Mouse (Mus musculus) adrenal gland, postnatal 14 days (tissue): ENCODE measurements around the gene Rasgef1b. TPM values are rescaled to one million over a fixed set of nuclear protein-coding genes. Genes with fewer than 3 reads are reported as not detected.

Experiments
- DNase-seq: peaks from one replicate; pipeline ENCODE4 v3.0.0; 2021; ENCODE audit warnings: mixed read lengths
- total RNA-seq: library from RNA; stranded (reverse); gene quantifications from 2 replicates; pipeline ENCODE4 v1.2.3, GENCODE M21; 2021

Rasgef1b gene
- total RNA-seq, 1 experiment from 2014 or later: 14.3 TPM

DNA sequence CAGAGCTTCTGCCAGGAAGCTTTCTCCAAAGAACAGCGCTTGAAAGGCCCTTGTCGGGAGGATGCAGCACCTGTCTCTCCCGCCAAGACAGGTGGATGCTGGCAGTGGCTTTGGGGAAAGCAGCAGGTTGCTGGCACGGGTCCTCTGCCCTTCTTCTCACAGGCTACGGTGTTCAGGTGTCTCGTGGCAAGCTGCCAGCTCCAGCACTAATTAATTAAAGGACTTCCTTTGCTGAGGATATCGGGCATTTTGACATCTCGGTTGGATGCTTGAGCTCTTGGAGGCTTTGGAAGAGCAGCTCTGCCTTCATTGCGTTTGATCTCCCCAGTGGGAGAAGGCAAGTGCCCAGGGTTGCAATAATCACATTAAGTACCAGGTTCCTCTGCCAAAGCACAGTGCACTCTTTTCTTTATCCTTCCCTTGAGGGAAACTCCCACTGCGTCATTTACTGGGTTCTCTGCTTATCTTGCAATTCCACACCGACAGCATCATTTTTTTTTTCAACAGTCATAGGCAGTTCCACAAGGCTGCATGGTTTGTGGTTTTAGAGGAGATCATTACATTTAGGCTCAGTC, 187.5 kb downstream of the Rasgef1b start:
- DNase-seq: no peak

DNA sequence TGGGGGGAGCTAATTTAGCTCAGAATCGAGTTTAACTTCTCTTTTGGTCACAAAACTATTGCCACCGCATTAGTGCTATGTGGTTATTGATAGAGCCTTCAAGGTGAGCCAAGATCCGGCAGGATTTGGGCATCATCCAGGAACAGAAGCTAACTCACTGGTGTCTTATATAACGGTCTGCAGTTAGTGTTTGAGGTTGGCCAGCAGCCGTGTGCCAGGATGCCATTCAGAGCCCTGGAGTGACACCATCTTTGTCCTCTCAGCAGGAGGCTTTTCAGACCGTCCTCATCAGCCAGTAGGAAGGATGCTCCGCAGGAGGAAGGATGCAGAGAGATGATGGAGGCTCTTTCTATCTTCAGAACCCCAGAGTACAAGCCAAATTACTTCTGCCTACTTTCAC, 195.4 kb downstream of the Rasgef1b start:
- DNase-seq: peak; percentile 17

DNA sequence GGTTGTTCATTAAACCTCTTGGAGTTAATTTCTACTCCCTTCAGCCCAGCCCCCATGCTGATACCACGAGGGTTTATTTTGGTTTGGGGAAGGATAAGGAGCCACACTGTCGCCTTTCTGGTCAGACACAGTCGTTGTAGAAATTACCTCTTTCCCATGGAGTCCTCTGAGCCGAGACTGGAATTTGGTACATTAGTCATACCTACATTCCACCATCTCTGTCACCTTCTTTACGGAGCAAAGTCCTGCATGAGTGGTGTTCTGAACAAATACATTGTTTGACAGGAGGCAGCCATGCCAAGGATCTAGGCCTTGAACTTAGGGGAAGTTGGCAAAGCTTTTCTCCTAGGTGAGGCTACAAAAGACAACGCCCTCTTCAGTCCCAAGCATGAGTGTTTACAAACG, 202.1 kb downstream of the Rasgef1b start:
- no peak for DNase-seq

DNA sequence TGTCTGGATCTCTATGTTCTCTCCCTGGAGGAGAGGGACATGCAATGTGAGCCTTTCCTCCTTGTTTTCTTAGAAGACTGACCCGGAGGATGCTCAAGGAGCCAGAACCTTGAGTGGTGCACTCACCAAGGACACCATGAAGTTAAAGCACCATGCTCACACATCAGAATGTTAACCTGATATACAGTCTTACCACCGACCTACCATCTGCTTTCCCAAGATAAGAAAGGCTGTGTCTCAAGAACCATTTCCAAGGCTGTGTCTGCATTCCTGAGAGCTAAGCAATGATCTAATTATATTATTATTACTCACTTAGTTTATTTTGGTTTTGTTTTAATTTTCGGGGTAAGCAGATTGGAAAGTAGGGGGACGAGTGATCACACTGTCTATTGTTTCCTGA, 203.2 kb downstream of the Rasgef1b start:
- DNase-seq: no peak

DNA sequence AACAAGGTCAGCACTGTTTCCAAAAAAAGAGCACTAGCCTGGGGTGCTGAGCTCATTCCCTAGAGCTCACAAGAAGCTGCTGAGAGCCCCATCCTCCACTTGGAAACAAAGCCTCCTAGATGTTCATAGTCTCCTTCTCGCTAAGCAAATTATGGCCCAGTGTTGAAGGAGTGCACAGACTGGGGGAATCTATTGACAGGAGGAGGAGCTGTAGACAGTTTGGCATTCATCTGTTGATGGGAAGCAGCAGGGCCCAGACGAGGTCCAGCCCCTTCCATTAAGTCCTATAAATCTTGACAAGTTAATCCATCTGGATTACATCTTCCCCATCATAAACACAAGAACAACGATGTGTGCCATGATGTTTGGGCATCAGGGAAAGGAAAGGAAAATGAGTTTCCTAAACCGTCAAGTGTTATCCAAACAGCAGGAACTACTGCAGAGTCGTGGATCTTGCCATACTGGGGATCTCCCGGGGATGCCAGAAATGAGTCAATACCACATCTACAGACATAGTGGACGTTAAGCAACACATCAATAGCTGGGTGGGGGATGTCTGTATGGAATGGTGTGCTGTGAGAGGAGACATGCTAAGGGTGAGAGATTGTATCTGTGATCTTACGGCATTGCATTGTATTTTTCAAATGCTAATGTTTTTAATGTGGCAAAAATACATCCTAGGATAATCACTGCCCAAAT, 206.1 kb downstream of the Rasgef1b start:
- no peak for DNase-seq

DNA sequence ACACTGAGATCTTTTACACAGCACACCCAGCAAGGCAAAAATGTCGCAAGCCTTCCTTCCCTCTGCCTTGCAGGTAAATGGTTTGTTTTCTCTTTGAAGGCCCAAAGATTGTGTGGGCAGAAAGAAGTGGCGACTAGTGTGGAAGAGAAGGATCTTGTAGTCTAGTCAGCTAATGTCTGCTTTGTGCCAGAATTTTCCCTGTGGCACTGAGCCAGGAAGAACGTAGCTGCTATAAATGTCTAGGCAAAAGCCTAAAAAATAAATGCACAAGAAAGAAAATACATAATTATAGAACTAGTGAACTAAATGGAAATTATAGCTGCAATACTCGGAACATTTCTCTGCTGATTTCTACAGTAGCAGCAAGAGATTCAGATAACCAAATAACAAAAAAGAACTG, 207.5 kb downstream of the Rasgef1b start:
- DNase-seq: peak; percentile 29

DNA sequence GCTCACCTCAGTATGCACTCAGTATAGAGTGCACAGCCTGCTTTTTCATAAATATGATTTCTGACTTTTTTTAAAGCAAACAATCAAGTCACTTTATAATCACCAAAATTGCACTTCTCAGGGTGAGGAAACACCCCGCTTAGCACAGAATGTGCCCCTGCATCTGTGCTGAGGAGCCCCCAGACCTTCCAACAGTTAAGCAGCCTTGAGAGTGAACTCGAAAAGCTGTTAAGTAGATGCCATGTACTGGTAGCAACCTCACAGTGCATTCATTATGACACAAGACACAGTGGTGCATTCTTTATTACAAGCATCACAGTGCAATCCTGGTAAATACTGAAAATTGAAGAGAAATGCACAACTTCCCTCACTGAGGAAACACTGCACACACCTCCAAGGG, 209.3 kb downstream of the Rasgef1b start:
- DNase-seq: no peak

DNA sequence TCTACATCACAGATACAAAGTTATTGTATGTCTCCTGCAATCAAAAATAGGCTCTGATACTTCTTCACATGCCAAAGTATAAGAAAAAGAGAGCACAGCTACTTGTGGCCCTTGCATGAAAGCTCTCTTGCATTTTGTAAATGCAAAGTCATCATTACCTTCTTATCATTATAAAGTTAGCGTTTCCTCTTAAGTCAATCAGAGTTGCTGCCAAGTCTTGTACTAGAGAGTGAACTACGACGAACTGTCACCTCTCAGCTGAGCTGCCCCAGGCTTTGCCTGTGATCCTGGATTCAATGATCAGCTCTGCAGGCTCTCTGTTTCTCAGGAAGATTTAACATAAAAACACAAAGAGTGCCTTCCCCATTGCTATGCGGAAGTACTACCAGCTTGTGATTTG, 209.8 kb downstream of the Rasgef1b start:
- no peak for DNase-seq

DNA sequence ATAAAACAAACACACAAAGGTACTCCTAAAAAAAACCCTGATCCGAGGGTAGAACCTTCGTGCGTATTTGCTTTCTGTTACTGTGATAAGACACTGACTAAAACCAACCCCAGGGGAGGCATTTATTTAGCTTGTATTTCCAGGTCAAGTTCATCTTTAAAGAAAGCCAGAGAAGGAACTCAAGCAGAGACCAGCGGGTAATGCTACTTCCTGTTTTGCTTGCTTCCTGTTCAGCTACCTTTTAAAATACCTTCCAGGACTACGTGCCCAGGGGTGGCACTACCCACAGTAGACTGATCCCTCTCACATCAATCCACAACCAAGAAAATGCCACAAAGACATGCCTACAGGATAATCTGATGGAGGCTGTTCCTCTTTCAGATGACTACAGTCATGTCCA, 212.7 kb downstream of the Rasgef1b start:
- DNase-seq: no peak

DNA sequence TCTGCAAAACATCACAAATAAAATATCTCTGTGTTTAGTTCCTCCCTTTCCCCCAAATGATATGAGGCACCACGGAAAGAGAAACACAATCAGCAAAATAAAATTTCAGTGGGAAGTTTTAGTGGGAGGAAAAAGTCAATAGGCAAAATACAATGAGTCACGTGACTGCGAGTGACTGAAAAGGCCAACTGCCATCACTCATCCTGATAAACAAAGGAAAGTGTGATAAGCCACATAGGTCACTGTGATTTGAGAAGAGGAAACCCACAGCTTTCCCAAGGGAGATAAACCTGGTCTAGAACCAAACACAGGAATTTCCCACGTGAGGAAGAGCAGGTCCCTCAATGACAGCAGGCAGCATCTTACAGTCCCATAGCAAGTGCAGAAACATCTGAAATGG, 213.1 kb downstream of the Rasgef1b start:
- DNase-seq: no peak

DNA sequence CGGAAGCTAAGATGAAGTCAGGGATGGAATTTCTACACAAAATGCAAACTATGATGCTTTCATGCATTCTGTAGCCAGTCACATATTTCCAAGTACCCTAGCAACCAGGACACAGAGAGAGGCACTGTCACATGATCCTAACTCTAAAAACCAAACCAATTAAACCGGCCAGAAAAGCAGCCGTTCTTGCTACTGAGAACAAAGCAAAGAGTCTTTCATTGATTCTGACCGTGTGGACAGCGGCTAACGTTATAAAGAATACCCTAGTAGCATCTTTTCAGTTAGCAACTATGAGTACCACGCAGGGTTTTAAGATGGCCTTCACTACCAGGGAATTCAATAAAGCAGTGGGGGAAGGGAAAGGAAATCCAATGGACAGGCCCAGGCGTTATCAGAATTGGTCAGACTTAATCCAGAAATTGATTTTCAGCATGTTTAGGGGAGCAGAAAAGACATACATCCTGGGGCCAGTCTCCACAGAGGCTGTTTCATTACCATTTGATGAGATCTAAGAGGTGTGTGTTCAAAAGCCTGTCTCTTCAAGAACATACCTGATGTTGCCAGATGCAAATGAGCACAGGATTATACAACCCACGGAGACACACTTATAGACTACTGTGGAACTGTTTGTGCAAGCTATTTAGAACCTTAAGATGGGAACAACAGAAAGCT, 215.5 kb downstream of the Rasgef1b start:
- no peak for DNase-seq

DNA sequence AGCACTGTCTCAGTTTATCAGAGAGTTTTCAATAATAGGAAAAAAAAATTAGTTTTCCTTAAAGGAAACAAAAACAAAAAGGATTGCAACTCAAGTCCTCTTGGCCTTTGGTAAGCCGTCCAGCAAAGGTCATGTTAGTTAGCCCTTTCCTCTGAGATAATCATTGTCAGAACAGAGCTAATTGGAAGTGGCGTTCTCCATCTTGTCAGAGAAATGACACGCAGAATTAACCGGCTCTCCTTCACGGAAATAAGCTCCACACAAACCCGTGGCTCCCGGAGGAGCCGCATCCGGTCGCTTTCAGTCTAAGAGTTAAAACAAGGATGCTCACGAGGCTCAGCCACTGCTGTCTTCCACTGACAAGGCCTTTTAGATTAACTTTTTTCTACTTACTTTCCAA, 217.8 kb downstream of the Rasgef1b start:
- DNase-seq: no peak

DNA sequence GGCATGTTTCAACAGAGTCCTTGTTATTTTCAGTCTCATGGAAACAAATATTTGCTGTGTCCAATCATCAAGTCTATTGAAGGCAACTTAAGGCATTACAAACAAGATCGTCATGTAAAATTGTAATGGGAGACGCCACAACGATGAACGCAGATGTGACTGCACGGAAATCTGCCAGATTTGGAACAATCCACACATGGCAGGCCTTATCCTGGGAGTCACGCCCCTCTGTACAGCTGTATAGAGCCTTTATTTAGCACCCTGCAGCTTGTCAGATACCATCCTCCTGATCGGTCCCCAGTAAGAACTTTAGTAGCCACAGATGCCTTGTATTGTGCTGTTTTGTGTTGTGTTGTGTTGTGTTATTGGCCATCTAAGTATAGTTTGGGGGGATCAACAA, 222.8 kb downstream of the Rasgef1b start:
- no peak for DNase-seq

DNA sequence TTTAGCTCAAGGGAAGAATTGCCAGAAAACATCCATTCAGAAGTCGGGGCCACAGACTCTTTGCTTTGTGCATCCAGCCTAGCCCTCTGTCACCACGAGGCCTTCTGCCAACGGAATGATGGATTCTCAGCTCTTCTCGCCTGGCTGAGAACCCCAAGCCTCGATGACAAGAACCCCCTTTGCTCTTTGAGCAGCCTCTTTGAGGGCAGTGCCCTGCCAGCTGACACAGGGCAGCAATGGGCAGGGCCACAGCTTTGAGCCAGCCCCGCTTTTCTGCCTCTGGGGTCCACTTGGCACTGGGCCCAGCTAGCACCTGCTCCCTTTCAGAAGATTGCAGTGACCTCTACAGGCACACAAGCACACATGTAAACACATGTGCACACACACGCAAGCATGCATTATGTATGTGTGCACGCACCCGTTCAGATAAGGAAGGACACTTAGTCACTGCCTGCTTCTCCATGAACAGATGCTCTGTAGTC, 224.5 kb downstream of the Rasgef1b start:
- DNase-seq: peak; percentile 31

DNA sequence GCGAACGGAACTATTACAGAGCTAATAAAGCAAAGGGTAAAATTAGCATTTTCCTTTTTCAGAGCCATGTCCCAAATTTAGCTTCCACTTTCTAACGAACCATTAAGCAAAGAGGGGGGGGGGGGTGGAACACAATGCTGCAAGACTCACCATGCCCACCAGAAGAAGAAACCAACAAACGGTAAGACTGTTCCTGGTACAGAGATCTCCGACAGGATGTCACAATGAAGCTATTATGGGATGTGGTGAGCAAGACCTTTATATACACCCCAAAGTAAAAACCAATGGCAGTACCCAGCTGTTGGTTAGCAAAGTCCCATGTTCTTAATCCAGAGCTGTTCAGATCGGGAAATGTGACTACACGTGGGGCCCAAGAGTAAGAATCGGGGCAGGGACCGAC, 226.2 kb downstream of the Rasgef1b start:
- no peak for DNase-seq

DNA sequence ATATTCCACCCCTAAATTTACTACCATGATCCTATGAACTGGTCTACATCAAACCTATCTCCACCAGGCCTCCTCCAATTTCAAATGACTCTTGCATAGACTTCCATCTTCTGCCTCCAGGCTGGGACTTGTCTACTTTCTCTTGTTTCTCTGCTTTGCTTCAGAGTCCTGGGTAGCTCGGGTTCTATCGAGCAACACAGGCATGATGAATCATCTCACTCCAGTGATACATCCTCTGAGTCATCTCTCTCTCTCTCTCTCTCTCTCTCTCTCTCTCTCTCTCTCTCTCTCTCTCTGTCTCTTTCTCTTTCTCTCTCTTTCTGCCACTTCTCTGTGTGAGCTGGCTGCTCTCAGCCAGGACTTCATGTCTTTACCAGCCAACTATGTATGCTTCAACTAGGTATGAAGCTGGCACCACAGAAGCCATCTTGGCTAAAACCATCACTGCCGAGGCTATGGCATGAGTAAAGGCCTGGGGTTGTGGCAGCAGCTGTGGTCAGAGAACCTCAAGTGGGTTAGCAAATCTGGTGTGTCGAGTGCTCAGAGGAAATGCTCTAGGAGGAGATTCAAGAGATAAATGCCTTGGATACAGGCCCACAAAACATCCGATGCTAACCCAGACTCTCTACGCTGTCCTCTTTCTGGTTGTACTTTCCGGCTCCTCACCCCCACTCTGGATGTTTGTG, 229.3 kb downstream of the Rasgef1b start:
- DNase-seq: no peak

DNA sequence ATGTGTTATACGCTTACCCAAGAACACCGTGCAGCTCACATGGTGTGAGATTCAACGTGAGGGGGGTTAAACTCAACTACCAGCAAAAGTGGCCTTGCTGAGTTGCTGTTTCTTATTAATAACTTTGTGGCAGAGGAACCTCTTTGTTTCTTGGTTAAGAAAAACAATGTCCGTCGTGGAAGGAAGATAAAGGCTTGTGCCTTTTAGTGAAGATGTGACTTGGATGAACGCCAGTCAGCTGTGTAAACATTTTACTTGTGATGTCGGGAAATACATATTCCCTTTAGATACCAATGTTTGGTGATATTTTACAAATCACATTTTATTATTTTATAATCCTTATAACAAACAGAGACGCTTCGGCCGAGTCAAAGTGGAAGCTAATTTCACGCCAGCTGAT, 231.0 kb downstream of the Rasgef1b start:
- no peak for DNase-seq

DNA sequence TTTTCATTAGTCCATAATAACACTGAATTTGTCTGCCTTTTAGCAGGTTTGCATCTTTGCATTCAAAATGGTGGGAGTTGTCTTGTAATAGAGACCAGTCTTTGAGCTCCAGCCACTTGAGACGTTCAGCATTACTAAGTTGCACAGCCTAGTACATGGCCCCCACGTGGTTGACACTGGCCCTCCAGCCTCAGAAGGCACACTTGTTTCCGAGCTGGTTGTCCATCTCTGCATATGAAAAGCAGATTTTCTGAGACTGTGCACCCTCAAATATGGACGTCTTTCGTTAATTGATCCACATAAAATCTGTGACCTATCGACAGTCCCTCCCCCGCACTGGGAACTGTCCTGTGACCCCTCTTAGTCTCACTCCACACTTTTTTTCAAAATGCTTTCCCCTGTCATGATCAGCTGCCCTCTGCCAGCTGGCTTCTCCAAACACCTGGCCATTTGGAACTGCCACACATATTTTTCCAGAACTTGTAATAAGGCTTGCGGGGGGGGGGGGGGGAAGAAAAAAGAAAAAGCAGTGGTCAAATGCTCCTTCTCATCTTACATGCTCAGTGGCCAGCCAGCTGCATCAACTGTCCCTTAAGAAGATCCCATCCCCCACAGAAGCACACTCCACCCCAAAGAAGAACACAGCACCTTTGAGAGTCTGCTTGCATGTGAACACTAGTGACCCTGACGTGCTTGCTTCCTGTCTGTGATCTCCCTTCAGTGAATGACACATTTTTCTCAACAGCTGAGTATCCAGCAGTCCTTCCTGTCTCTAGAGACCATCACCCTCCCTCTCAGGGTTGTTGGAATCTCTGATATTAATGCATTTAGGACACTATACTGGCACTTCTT, 231.7 kb downstream of the Rasgef1b start:
- DNase-seq: no peak

DNA sequence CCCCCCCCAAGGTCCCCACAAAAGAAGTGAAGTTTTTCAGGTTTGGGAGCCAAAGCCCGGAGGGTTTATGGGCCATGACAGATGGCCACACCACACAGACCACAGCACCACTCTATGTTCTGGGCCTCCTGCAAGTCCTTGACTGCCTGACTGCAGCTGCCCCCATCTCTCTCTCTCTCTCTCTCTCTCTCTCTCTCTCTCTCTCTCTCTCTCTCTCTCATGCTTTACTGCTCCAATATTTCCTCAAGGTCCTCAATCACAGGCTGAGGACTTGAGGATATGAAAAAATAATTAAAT, 232.8 kb downstream of the Rasgef1b start:
- DNase-seq: no peak

DNA sequence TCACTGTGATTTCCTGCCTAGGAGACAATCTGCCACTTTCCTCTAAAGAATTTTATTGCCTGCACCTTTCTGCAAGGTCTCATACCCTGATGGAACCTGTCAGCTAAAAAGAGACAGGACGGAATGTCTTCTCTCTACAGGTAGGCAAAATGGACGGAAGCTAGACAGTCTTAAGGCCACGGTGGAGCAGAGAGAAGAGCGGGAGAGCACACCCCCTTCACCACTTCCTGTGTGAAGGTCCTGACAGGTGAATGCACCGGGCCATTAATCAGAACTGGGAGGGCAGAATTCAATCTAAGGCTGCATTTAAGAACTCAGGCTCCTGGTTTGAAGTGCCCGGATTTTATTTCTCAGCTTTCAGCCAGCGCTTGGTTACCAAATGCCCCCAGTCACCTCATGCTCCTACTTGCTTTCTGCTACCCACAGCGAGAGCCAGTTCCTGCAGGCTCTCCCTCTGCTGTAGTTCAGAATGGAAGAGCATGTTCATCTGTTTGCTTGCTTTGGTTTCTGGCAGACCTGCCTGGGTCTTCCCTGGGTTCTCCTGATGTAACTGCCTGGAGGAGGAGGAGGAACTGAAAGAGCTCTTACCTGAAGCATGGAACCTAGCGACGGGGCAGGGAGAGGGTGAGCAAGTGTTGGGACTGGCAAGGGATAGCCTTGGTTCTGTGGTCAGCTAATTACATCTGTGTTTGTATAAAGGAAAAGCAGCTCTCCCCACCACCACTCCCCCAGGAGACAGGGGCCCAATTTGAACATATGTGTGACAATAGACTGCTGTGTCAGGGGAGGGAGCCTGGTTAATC, 233.3 kb downstream of the Rasgef1b start:
- no peak for DNase-seq

DNA sequence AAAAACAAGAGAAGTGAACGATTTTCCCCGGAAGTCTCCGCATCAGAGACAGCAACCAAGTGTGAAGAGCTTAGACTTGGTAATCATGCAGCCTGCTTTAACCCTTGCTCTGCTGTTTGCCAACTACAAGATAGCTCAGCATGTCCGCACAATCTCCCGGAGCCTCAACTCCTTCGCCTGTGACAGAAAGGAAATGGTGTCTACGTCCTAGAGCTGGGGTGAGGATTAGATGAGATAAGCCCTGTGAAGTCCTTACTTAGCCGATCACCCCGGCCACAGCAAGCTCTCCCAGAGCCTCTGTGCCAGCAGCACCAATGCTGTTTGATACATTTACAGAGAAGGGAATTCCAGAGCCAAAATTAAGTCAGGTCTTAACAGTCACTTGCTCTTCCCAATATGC, 235.0 kb downstream of the Rasgef1b start:
- DNase-seq: no peak

DNA sequence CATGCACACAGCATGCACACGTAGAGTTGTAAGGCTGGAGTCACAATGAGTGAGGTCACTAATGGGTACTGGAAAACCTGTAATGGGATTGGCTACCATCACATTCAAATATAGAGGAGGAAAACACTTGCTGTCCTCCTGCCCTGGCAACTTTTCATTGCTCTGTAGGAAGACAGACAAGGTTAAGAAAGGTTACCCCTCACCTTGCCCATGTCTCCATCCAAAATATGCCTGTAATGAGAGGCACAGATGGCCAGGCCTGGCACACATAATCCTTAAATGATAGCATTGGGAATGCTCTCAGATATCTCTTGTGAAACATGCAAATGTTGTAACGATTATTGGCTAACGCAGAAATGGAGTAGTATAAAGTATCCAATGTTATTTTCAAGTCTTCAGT, 235.8 kb downstream of the Rasgef1b start:
- DNase-seq: no peak
